Mouse (Mus musculus): ENCODE measurements at regions not wholly inside any gene's neighbourhood (a gene's known extent, or its start where the extent isn't known, plus 50 kb on each side); places are given as distances from the start of the nearest gene placed in this dataset.
A peak's percentile ranks its signal among the peaks of the same experiment; 100 is the strongest.
"Not testable (repeated sequence)": the region's sequence is repeated elsewhere in the genome, so short reads cannot be mapped to it uniquely, and the experiment has no call there.

- not testable (repeated sequence) for DNase-seq (ENCODE audit: extremely low spot score, low read depth, low spot score)
Measured at GRCm38 (mm10) chrX:65778656-65779370, 525.2 kb downstream of the 4930447F04Rik start.

GRCm38 (mm10) chrX:65769861-65770260, 534.2 kb downstream of the 4930447F04Rik start:
- no peak for DNase-seq (ENCODE audit: extremely low spot score, low read depth, low spot score)

GRCm38 (mm10) chrX:65734577-65734976, 569.4 kb downstream of the 4930447F04Rik start:
- DNase-seq (ENCODE audit: extremely low spot score, low read depth, low spot score): peak; percentile 0

- DNase-seq (ENCODE audit: extremely low spot score, low read depth, low spot score): no peak
Measured at GRCm38 (mm10) chrX:65715562-65715961, 588.5 kb downstream of the 4930447F04Rik start.
